Mouse (Mus musculus): Measurements from ENCODE around the gene Olfr287. TPM values are rescaled to one million over a fixed set of nuclear protein-coding genes. Genes with fewer than 3 reads are reported as not detected.

Olfr287 gene
- total RNA-seq (2014; rRNA removed; ENCODE audit: low replicate concordance) (not detected in 2 replicates), polyA plus RNA-seq (2015; fragmentation: Nextera tagmentation; extraction: Ambion mirVana) (not detected in 2 replicates)

- Histone ChIP-seq H3K9me3 (replicated peaks; ENCODE audit: control insufficient read depth, low read length) (no peaks in the 10 kb centered on the region), H3K27me3 (ENCODE audit: control insufficient read depth, insufficient read depth, low read length) (no peaks in the 10 kb centered on the region), H3K36me3 (replicated peaks; ENCODE audit: control insufficient read depth, insufficient read depth, low read length) (no peaks in the 10 kb centered on the region), H3K9ac (replicated peaks; ENCODE audit: low read depth, low read length) (no peak within 1 kb of the TSS), H3K4me2 (ENCODE audit: low read depth, low read length) (no peak within 1 kb of the TSS), H3K4me3 (ENCODE audit: low read depth, low read length) (no peak within 1 kb of the TSS), H3K27ac (ENCODE audit: low read depth) (no peak within 1 kb of the TSS), H3K4me1 (ENCODE audit: control insufficient read depth, insufficient read depth) (no peaks in the 10 kb centered on the region)
- TF ChIP-seq EP300 (IDR thresholded peaks at IDR 0.05; ENCODE audit: low read depth): no peak
- TF ChIP-seq CTCF (IDR thresholded peaks at IDR 0.05; ENCODE audit: low read depth): no peak
- no peak for DNase-seq (ENCODE audit: low spot score)
- 67% methylated on average over 4 of the region's 4 CpGs for WGBS
- no peak for ATAC-seq (ENCODE audit: insufficient read depth, low read depth)
Observed at GRCm38 (mm10) chr15:98220877-98221276, at the start of gene Olfr287, which contains the start of gene Gm44579. Olfr287 (minus strand) TSS chr15:98221056. Gm44579 (minus strand) TSS chr15:98220977.

GRCm38 (mm10) chr15:98257776-98258175, 36.9 kb upstream of the Olfr287 start:
- no peaks in the 10 kb centered on the region for H3K4me1 ChIP-seq (ENCODE audit: control insufficient read depth, insufficient read depth)
- no peaks in the 10 kb centered on the region for H3K9me3 ChIP-seq (replicated peaks; ENCODE audit: control insufficient read depth, low read length)
- H3K9ac ChIP-seq (replicated peaks; ENCODE audit: low read depth, low read length): no peak overlapping the region
- no peaks in the 10 kb centered on the region for H3K36me3 ChIP-seq (replicated peaks; ENCODE audit: control insufficient read depth, insufficient read depth, low read length)
- no peak overlapping the region for H3K27ac ChIP-seq (ENCODE audit: low read depth)
- no peak overlapping the region for H3K4me3 ChIP-seq (ENCODE audit: low read depth, low read length)
- no peak for DNase-seq (ENCODE audit: low spot score)
- H3K4me2 ChIP-seq (ENCODE audit: low read depth, low read length): no peak overlapping the region
- WGBS: 74% methylated on average over 7 of the region's 7 CpGs
- ATAC-seq (ENCODE audit: insufficient read depth, low read depth): no peak
- no peak for TF ChIP-seq CTCF (IDR thresholded peaks at IDR 0.05; ENCODE audit: low read depth)
- TF ChIP-seq EP300 (IDR thresholded peaks at IDR 0.05; ENCODE audit: low read depth): no peak
- no peaks in the 10 kb centered on the region for H3K27me3 ChIP-seq (ENCODE audit: control insufficient read depth, insufficient read depth, low read length)

- H3K27me3 ChIP-seq (ENCODE audit: control insufficient read depth, insufficient read depth, low read length): no peaks in the 10 kb centered on the region
- H3K9ac ChIP-seq (replicated peaks; ENCODE audit: low read depth, low read length): no peak within 1 kb of the TSS
- H3K36me3 ChIP-seq (replicated peaks; ENCODE audit: control insufficient read depth, insufficient read depth, low read length): no peaks in the 10 kb centered on the region
- H3K27ac ChIP-seq (ENCODE audit: low read depth): no peak within 1 kb of the TSS
- no peaks in the 10 kb centered on the region for H3K9me3 ChIP-seq (replicated peaks; ENCODE audit: control insufficient read depth, low read length)
- ATAC-seq (ENCODE audit: insufficient read depth, low read depth) (no peak), DNase-seq (ENCODE audit: low spot score) (no peak)
- H3K4me1 ChIP-seq (ENCODE audit: control insufficient read depth, insufficient read depth): no peaks in the 10 kb centered on the region
- H3K4me2 ChIP-seq (ENCODE audit: low read depth, low read length): no peak within 1 kb of the TSS
- 75% methylated on average over 8 of the region's 8 CpGs for WGBS
- no peak within 1 kb of the TSS for H3K4me3 ChIP-seq (ENCODE audit: low read depth, low read length)
- TF ChIP-seq CTCF (IDR thresholded peaks at IDR 0.05; ENCODE audit: low read depth) (no peak), EP300 (IDR thresholded peaks at IDR 0.05; ENCODE audit: low read depth) (no peak)
Observed at GRCm38 (mm10) chr15:98257193-98257592, 36.3 kb upstream of the Olfr287 start, which contains the start of gene H1fnt. H1fnt (minus strand) TSS chr15:98257293.

- Histone ChIP-seq H3K27ac (ENCODE audit: low read depth) (no peak overlapping the region), H3K27me3 (ENCODE audit: control insufficient read depth, insufficient read depth, low read length) (no peaks in the 10 kb centered on the region), H3K36me3 (replicated peaks; ENCODE audit: control insufficient read depth, insufficient read depth, low read length) (no peaks in the 10 kb centered on the region), H3K9me3 (replicated peaks; ENCODE audit: control insufficient read depth, low read length) (no peaks in the 10 kb centered on the region), H3K9ac (replicated peaks; ENCODE audit: low read depth, low read length) (no peak overlapping the region), H3K4me1 (ENCODE audit: control insufficient read depth, insufficient read depth) (no peaks in the 10 kb centered on the region), H3K4me2 (ENCODE audit: low read depth, low read length) (no peak overlapping the region), H3K4me3 (ENCODE audit: low read depth, low read length) (no peak overlapping the region)
- no peak for ATAC-seq (ENCODE audit: insufficient read depth, low read depth)
- whole genome bisulfite sequencing: 89% methylated on average over 13 of the region's 13 CpGs
- TF ChIP-seq CTCF (IDR thresholded peaks at IDR 0.05; ENCODE audit: low read depth): no peak
- no peak for TF ChIP-seq EP300 (IDR thresholded peaks at IDR 0.05; ENCODE audit: low read depth)
- no peak for DNase-seq (ENCODE audit: low spot score)
Observed at GRCm38 (mm10) chr15:98256271-98256670, 35.4 kb upstream of the Olfr287 start.

GRCm38 (mm10) chr15:98235442-98235841, 14.6 kb upstream of the Olfr287 start:
- Histone ChIP-seq H3K9ac (replicated peaks; ENCODE audit: low read depth, low read length) (no peak overlapping the region), H3K27me3 (ENCODE audit: control insufficient read depth, insufficient read depth, low read length) (no peaks in the 10 kb centered on the region), H3K27ac (ENCODE audit: low read depth) (no peak overlapping the region), H3K9me3 (replicated peaks; ENCODE audit: control insufficient read depth, low read length) (no peaks in the 10 kb centered on the region), H3K4me2 (ENCODE audit: low read depth, low read length) (no peak overlapping the region), H3K36me3 (replicated peaks; ENCODE audit: control insufficient read depth, insufficient read depth, low read length) (no peaks in the 10 kb centered on the region), H3K4me1 (ENCODE audit: control insufficient read depth, insufficient read depth) (no peaks in the 10 kb centered on the region), H3K4me3 (ENCODE audit: low read depth, low read length) (no peak overlapping the region)
- TF ChIP-seq EP300 (IDR thresholded peaks at IDR 0.05; ENCODE audit: low read depth): no peak
- no peak for ATAC-seq (ENCODE audit: insufficient read depth, low read depth)
- DNase-seq (ENCODE audit: low spot score): no peak
- WGBS: 78% methylated on average over 4 of the region's 4 CpGs

- no peak within 1 kb of the TSS for H3K4me3 ChIP-seq (ENCODE audit: low read depth, low read length)
- DNase-seq (ENCODE audit: low spot score) (no peak), ATAC-seq (ENCODE audit: insufficient read depth, low read depth) (no peak)
- H3K4me1 ChIP-seq (ENCODE audit: control insufficient read depth, insufficient read depth): no peaks in the 10 kb centered on the region
- no peak within 1 kb of the TSS for H3K9ac ChIP-seq (replicated peaks; ENCODE audit: low read depth, low read length)
- H3K4me2 ChIP-seq (ENCODE audit: low read depth, low read length): no peak within 1 kb of the TSS
- WGBS: 78% methylated on average over 4 of the region's 4 CpGs
- H3K9me3 ChIP-seq (replicated peaks; ENCODE audit: control insufficient read depth, low read length): no peaks in the 10 kb centered on the region
- TF ChIP-seq EP300 (IDR thresholded peaks at IDR 0.05; ENCODE audit: low read depth) (no peak), CTCF (IDR thresholded peaks at IDR 0.05; ENCODE audit: low read depth) (no peak)
- no peak within 1 kb of the TSS for H3K27ac ChIP-seq (ENCODE audit: low read depth)
- no peaks in the 10 kb centered on the region for H3K27me3 ChIP-seq (ENCODE audit: control insufficient read depth, insufficient read depth, low read length)
- H3K36me3 ChIP-seq (replicated peaks; ENCODE audit: control insufficient read depth, insufficient read depth, low read length): no peaks in the 10 kb centered on the region
Observed at GRCm38 (mm10) chr15:98234350-98234749, 13.5 kb upstream of the Olfr287 start, which contains the start of gene Olfr286. Olfr286 (minus strand) TSS chr15:98234450.

All from heart, postnatal 0 days (tissue).